Mouse (Mus musculus) spleen, adult 2 months (tissue): ENCODE measurements around the gene 3110082I17Rik. TPM values are rescaled to one million over a fixed set of nuclear protein-coding genes. Genes with fewer than 3 reads are reported as not detected.
"Not testable (repeated sequence)": the region's sequence is repeated elsewhere in the genome, so short reads cannot be mapped to it uniquely, and the experiment has no call there.

Experiments used
- DNase-seq, 2 experiments: peaks; one replicate each; pipeline versions ENCODE4 v3.0.0 to v3.0.0-alpha.2; 2012 to 2021; ENCODE audit warnings: low spot score in 2 of 2, low read depth in 1 of 2
- H3K27ac ChIP-seq: fragments of 200-500 bp; 2 replicates; pipeline ENCODE4 v1.5.1; 2012; ENCODE audit warnings: low read length, inconsistent platforms; ENCODE audit not compliant: insufficient read depth
- H3K27me3 ChIP-seq: fragments of 200-500 bp; 2 replicates; pipeline ENCODE4 v1.6.1; 2012; ENCODE audit warnings: mild to moderate bottlenecking, moderate library complexity, low read length, inconsistent platforms; ENCODE audit not compliant: control insufficient read depth, insufficient read depth
- H3K36me3 ChIP-seq: fragments of 200-500 bp; 2 replicates; pipeline ENCODE4 v1.6.1; 2012; ENCODE audit warnings: mild to moderate bottlenecking, low read length, inconsistent platforms; ENCODE audit not compliant: control insufficient read depth, insufficient read depth
- H3K4me1 ChIP-seq: fragments of 200-500 bp; 2 replicates; pipeline ENCODE4 v1.6.1; 2011; ENCODE audit warnings: inconsistent platforms; ENCODE audit not compliant: control insufficient read depth, insufficient read depth, insufficient read length
- H3K4me3 ChIP-seq: fragments of 200-500 bp; 2 replicates; pipeline ENCODE4 v1.5.1; 2011; ENCODE audit warnings: mild to moderate bottlenecking, inconsistent platforms; ENCODE audit not compliant: insufficient read depth, insufficient read length; ENCODE audit errors: extremely low read depth
- CTCF ChIP-seq: fragments of 200-500 bp; IDR thresholded peaks from 2 replicates; pipeline ENCODE4 v1.5.1; 2011; ENCODE audit warnings: mild to moderate bottlenecking, inconsistent platforms; ENCODE audit not compliant: insufficient read depth, insufficient read length, insufficient replicate concordance; ENCODE audit errors: extremely low read depth
- POLR2A ChIP-seq: fragments of 200-500 bp; IDR thresholded peaks from 2 replicates; pipeline ENCODE4 v1.6.1; 2011; ENCODE audit warnings: low read depth, low read length, inconsistent platforms
- WGBS: fragments of 180-500 bp; shearing (Covaris S2); methylation state at CpG from one replicate; pipeline ENCODE4 v1.1.7; 2018; 5-methylcytosine and 5-hydroxymethylcytosine counted together
- polyA plus RNA-seq: library from polyadenylated mRNA; depleted of rRNA; stranded (reverse); fragments of >200 nt; gene quantifications from 2 replicates; pipeline ENCODE4 v1.2.3, GENCODE M21; 2012

Gene 3110082I17Rik
- polyA plus RNA-seq, 1 experiment: 5.2 TPM

- no peaks in the 10 kb centered on the region for H3K27me3 ChIP-seq
- 91% methylated on average over 37 of the region's 37 CpGs for WGBS
- no peak overlapping the region for H3K4me3 ChIP-seq
- TF ChIP-seq POLR2A (no peak), CTCF (no peak)
- H3K36me3 ChIP-seq: peaks cover 29% of the 10 kb centered on the region
- H3K4me1 ChIP-seq: peaks cover 16% of the 10 kb centered on the region
- no peak for DNase-seq
- no peak overlapping the region for H3K27ac ChIP-seq
Observed at GRCm38 (mm10) chr5:139392219-139393196, 67.8 kb downstream of the 3110082I17Rik start.

- Histone ChIP-seq H3K27me3 (no peaks in the 10 kb centered on the region), H3K36me3 (peaks cover 29% of the 10 kb centered on the region), H3K4me1 (peaks cover 17% of the 10 kb centered on the region), H3K4me3 (no peak overlapping the region), H3K27ac (no peak overlapping the region; the same call in 1 of the 2 replicates)
- no peak for TF ChIP-seq POLR2A
- no peak for TF ChIP-seq CTCF
- no peak for DNase-seq
- 86% methylated on average over 11 of the region's 11 CpGs for WGBS
Observed at GRCm38 (mm10) chr5:139391309-139391990, 68.9 kb downstream of the 3110082I17Rik start.

- H3K27me3 ChIP-seq, H3K4me3 ChIP-seq, DNase-seq: not testable (repeated sequence)
- Histone ChIP-seq H3K27ac (peak overlapping the region; percentile 20; the same call in 1 of the 2 replicates), H3K36me3 (peaks cover 31% of the 10 kb centered on the region), H3K4me1 (peaks cover 23% of the 10 kb centered on the region)
- WGBS: 55% methylated on average over 5 of the region's 5 CpGs
Observed at GRCm38 (mm10) chr5:139390324-139391119, 69.8 kb downstream of the 3110082I17Rik start.

- 60% methylated on average over 6 of the region's 6 CpGs for WGBS
- TF ChIP-seq CTCF (no peak), POLR2A (no peak)
- Histone ChIP-seq H3K4me1 (peaks cover 24% of the 10 kb centered on the region), H3K27ac (peak overlapping the region; percentile 76), H3K4me3 (no peak overlapping the region), H3K36me3 (peaks cover 30% of the 10 kb centered on the region), H3K27me3 (no peaks in the 10 kb centered on the region)
- DNase-seq: no peak
Observed at GRCm38 (mm10) chr5:139389676-139390061, 70.7 kb downstream of the 3110082I17Rik start.

GRCm38 (mm10) chr5:139388694-139389675 is 71.3 kb downstream of the 3110082I17Rik start:
- DNase-seq: no peak
- Histone ChIP-seq H3K4me1 (peaks cover 27% of the 10 kb centered on the region), H3K4me3 (no peak overlapping the region)

More at GRCm38 (mm10) chr5:139388694-139389675, 71.3 kb downstream of the 3110082I17Rik start:
- Histone ChIP-seq H3K36me3 (peaks cover 25% of the 10 kb centered on the region), H3K27ac (peak overlapping the region; percentile 76), H3K27me3 (no peaks in the 10 kb centered on the region)
- WGBS: 74% methylated on average over 17 of the region's 17 CpGs
- no peak for TF ChIP-seq CTCF
- no peak for TF ChIP-seq POLR2A
